Mouse (Mus musculus) liver, postnatal 0 days (tissue): ENCODE data around the gene Limch1. TPM values are rescaled to one million over a fixed set of nuclear protein-coding genes. Genes with fewer than 3 reads are reported as not detected.

Experiments
- ATAC-seq: fragments of 200-750 bp; cut with Nextera tagmentation; 2 replicates; pipeline ENCODE4 v1.8.0; 2017; ENCODE audit warnings: mild to moderate bottlenecking, moderate library complexity
- DNase-seq: peaks from one replicate; pipeline ENCODE4 v3.0.0-alpha.2; 2016
- H3K27ac ChIP-seq: fragments of 300-500 bp; sonication (generic); 2 replicates; pipeline ENCODE4 v1.5.1; 2014; ENCODE audit warnings: antibody characterized with exemption, moderate library complexity, mild to moderate bottlenecking, low read depth
- H3K27me3 ChIP-seq: fragments of 300-500 bp; sonication (generic); 2 replicates; pipeline ENCODE4 v1.6.1; 2014; ENCODE audit warnings: low read length, control low read depth, mixed read lengths; ENCODE audit not compliant: insufficient read depth
- H3K36me3 ChIP-seq: fragments of 300-500 bp; sonication (generic); replicated peaks from 2 replicates; pipeline ENCODE4 v1.6.1; 2014; ENCODE audit warnings: mild to moderate bottlenecking, control low read depth, low read length, moderate library complexity, mixed read lengths; ENCODE audit not compliant: insufficient read depth
- H3K4me1 ChIP-seq: fragments of 300-500 bp; sonication (generic); 2 replicates; pipeline ENCODE4 v1.6.1; 2014; ENCODE audit warnings: antibody characterized with exemption, mild to moderate bottlenecking, control low read depth; ENCODE audit not compliant: insufficient read depth
- H3K4me2 ChIP-seq: fragments of 300-500 bp; sonication (generic); 2 replicates; pipeline ENCODE4 v1.6.1; 2014; ENCODE audit warnings: low read depth, mild to moderate bottlenecking, low read length, moderate library complexity, mixed read lengths
- H3K4me3 ChIP-seq: fragments of 300-500 bp; sonication (generic); 2 replicates; pipeline ENCODE4 v1.5.1; 2014; ENCODE audit warnings: low read depth, low read length
- H3K9ac ChIP-seq: fragments of 300-500 bp; sonication (generic); replicated peaks from 2 replicates; pipeline ENCODE4 v1.6.1; 2014; ENCODE audit warnings: mild to moderate bottlenecking, moderate library complexity
- H3K9me3 ChIP-seq: fragments of 300-500 bp; sonication (generic); 2 replicates; pipeline ENCODE4 v1.6.1; 2016; ENCODE audit warnings: mild to moderate bottlenecking, control low read depth, low read length, mixed read lengths
- CTCF ChIP-seq: sonication (generic); IDR thresholded peaks from 2 replicates; pipeline ENCODE4 v1.5.1; 2016; ENCODE audit warnings: antibody characterized with exemption, low read depth
- EP300 ChIP-seq: IDR thresholded peaks from 2 replicates; pipeline ENCODE4 v1.6.1; 2016; ENCODE audit warnings: antibody characterized with exemption, low read depth, mild to moderate bottlenecking
- whole genome bisulfite sequencing: fragments of 180-500 bp; shearing (Covaris S2); extraction: QIAGEN DNeasy Blood & Tissue Kit; methylation state at CpG from one replicate; pipeline ENCODE4 v1.1.7; 2014; ENCODE audit not compliant: insufficient replicate concordance; 5-methylcytosine and 5-hydroxymethylcytosine counted together
- microRNA-seq: library from miRNA; unstranded; fragments of <30 nt; microRNA quantifications from one replicate; pipeline ENCODE4, GENCODE M21; 2016
- polyA plus RNA-seq: library from polyadenylated mRNA; unstranded; fragments of >200 nt; fragmentation: Nextera tagmentation; extraction: Ambion mirVana; gene quantifications from 2 replicates; pipeline ENCODE4 v1.2.1, GENCODE M21; 2015

The Limch1 gene
- polyA plus RNA-seq, 1 experiment from 2014 or later = 1.6 TPM

DNA sequence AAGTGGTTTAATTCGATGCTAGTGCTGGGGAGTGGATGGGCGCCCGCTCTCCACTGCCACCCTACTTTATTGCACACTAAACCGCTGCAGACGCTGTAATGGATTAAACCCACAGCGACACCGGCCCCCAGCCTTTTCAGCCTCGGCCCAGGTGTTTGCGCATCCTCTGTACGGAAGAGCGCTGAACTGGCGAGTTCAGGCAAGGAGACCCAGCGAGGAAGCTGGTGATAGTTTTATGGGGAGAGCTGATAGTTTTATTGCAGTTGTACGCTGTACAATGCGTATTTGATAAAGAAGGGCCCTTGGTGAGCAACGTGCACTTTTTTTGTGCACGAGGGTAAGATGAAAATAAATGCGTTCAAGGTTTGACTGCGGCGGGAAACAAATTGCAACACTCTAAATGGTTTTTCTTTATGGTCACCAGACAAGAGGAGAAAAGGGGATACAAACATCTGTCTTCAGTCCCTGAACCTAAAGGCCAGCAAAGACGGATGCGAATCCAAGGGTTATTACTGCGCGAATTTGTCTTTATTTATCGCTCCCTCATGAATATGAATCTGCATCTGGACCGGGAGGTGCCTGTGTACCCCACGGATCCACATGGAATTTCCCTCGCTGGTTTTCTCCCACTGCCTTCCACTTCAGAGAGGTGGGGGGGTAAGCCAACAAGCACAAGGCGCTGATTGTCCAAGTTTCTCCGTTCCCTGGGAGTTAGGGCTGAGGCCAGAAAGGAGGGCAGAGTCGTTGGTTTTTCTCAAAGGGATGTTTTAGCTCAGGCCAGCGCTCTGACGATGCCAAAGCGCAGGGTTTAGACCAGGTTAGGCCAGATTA, 355.2 kb downstream of the Limch1 start:
- Histone ChIP-seq H3K36me3 (no peaks in the 10 kb centered on the region), H3K9ac (no peak overlapping the region), H3K9me3 (no peaks in the 10 kb centered on the region), H3K27ac (no peak overlapping the region), H3K4me2 (no peak overlapping the region), H3K27me3 (peaks cover 93% of the 10 kb centered on the region), H3K4me1 (peaks cover 3% of the 10 kb centered on the region; the same call in 1 of the 2 replicates), H3K4me3 (no peak overlapping the region)
- ATAC-seq (no peak), DNase-seq (no peak)
- 4% methylated on average over 34 of the region's 34 CpGs for WGBS
- TF ChIP-seq CTCF = no peak
- no peak for TF ChIP-seq EP300

DNA sequence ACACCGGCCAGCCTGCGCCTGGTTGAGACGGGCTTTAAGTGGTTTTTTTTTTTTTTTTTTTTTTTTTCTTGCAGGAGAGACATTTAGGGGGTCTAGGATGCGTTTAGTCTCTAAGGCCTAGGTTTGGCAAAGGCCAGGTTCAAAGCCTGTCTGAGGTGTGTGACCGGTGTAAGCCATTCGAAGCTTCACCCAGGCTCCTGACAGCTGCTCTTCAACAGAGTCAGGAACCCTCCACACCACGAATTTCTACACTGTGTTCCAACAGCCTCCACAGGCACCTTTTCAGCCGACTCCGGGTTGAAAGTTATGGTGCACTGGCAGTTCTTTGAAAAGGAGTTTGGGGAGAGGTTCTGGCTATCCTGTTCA, 355.8 kb downstream of the Limch1 start:
- Histone ChIP-seq H3K27ac (no peak overlapping the region), H3K36me3 (no peaks in the 10 kb centered on the region), H3K27me3 (peaks cover 87% of the 10 kb centered on the region), H3K4me2 (no peak overlapping the region), H3K9ac (no peak overlapping the region), H3K9me3 (no peaks in the 10 kb centered on the region), H3K4me1 (no peaks in the 10 kb centered on the region), H3K4me3 (no peak overlapping the region)
- DNase-seq (no peak), ATAC-seq (no peak)
- WGBS = 6% methylated on average over 9 of the region's 9 CpGs
- TF ChIP-seq EP300 = no peak

DNA sequence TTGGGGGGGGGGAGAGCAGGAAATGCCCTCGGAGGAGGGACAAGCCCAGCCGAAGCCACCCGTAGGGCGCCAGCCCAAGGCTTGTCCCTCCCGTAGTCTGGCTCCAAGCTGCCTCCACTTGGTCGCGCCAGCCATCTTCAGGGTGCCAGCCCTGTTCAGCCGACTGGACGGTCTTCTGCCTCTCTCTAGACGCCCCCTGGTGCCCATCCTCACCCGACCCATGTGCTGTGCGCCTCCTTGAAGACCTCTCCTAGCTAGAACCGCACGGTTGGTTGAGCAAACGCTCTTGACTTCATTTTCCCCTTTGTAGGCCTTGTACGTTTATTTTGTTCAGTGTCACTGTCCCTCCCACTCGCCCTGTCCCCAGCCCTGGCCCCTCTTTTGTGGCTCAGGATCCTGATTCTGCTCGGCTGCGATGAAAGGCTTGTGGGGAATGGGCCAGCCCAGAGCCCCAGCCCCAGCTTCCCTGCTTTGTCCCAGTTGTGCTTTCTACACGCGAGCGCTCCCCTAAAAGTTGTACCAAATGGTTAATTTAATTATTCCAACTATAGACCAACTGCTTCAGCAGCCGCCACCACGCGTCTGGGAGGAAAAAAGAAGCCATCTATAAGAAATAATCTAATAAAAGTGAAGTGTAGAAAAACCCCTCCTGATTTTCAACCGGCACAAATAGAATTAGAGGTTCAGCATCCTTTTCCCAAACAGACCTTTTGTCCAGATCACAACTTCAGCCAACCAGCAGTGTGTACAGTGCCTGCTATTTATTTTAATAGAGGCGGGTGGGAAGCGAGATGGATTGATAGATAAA, 356.4 kb downstream of the Limch1 start:
- Histone ChIP-seq H3K27ac (no peak overlapping the region), H3K4me1 (no peaks in the 10 kb centered on the region), H3K9ac (no peak overlapping the region), H3K4me2 (no peak overlapping the region), H3K36me3 (no peaks in the 10 kb centered on the region), H3K9me3 (no peaks in the 10 kb centered on the region), H3K4me3 (no peak overlapping the region), H3K27me3 (peaks cover 81% of the 10 kb centered on the region)
- DNase-seq = no peak
- 0 out of 2 replicates have a peak, but pooled peaks have one; percentile 14 for TF ChIP-seq CTCF
- TF ChIP-seq EP300 = no peak
- no peak for ATAC-seq
- 5% methylated on average over 28 of the region's 28 CpGs for WGBS

DNA sequence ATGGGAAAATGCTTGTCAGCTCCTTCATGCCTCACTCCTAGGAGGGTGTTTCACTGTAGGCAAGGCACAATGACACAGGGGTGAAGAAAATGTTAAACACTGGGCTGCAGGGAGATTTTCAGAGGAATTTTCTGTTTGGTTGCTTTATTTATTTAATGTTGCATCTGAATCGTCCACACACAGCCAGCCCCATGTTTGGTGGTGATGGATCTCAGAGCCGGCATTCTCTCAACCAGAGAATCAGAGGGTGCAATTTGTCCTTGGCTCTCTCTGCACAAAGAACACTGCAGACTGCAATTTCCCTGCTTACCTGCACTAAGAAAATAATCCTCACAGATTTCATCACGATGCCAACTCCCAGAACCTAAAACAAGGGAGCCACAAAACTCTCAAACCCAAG, 357.4 kb downstream of the Limch1 start:
- Histone ChIP-seq H3K36me3 (no peaks in the 10 kb centered on the region), H3K9ac (no peak overlapping the region), H3K9me3 (no peaks in the 10 kb centered on the region), H3K4me3 (no peak overlapping the region), H3K27me3 (peaks cover 71% of the 10 kb centered on the region), H3K4me1 (no peaks in the 10 kb centered on the region), H3K4me2 (no peak overlapping the region), H3K27ac (no peak overlapping the region)
- WGBS = 10% methylated on average over 3 of the region's 3 CpGs
- no peak for ATAC-seq
- no peak for TF ChIP-seq EP300
- no peak for TF ChIP-seq CTCF
- no peak for DNase-seq

DNA sequence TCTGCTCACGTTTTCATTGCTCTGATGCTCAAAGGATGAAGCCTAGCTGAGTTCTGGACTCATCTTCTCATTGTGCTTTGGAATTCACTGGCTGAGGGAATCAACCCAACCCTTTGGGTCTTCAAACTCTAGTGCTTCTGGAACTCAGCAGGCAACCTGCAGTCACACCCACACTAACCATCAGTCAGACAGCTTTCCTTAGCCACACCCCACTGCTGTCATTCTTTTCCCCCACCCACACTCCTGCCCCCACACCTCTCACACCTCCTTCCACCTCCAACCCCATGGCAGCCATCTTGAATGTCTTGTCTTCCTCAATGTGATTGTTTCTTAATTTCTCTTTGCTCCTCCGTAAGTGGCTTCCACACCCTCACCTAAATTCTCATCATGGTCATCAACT, 360.6 kb downstream of the Limch1 start:
- DNase-seq (no peak), ATAC-seq (no peak)
- H3K4me2 ChIP-seq = no peak overlapping the region
- no peak overlapping the region for H3K9ac ChIP-seq
- no peak overlapping the region for H3K27ac ChIP-seq
- H3K4me1 ChIP-seq = no peaks in the 10 kb centered on the region
- H3K27me3 ChIP-seq = peaks cover 38% of the 10 kb centered on the region
- H3K4me3 ChIP-seq = no peak overlapping the region
- H3K9me3 ChIP-seq = no peaks in the 10 kb centered on the region
- H3K36me3 ChIP-seq = no peaks in the 10 kb centered on the region
- no peak for TF ChIP-seq EP300
- no peak for TF ChIP-seq CTCF
- 60% methylated on average over 2 of the region's 2 CpGs for WGBS

Small RNA genes within 50 kb of the gene (microRNA-seq; reads per million reads assigned to microRNA genes)
- gene Gm23841 = not detected

Other genes starting within 250 kb of the Limch1 start
- 5.3 and 5.6 TPM in 2 replicates for gene Apbb2, start 127.0 kb upstream of the Limch1 start, polyA plus RNA-seq
- 2.1 and 2.7 TPM in 2 replicates for gene Uchl1, start 69.7 kb upstream of the Limch1 start, polyA plus RNA-seq